Mouse (Mus musculus) liver, postnatal 0 days (tissue): ENCODE results near the gene 4931409K22Rik. TPM values are rescaled to one million over a fixed set of nuclear protein-coding genes. Genes with fewer than 3 reads are reported as not detected.

Experiments
- ATAC-seq: fragments of 200-750 bp; cut with Nextera tagmentation; 2 replicates; pipeline ENCODE4 v1.8.0; 2017; ENCODE audit warnings: mild to moderate bottlenecking, moderate library complexity
- DNase-seq: peaks from one replicate; pipeline ENCODE4 v3.0.0-alpha.2; 2016
- H3K27ac ChIP-seq: fragments of 300-500 bp; sonication (generic); 2 replicates; pipeline ENCODE4 v1.5.1; 2014; ENCODE audit warnings: antibody characterized with exemption, moderate library complexity, mild to moderate bottlenecking, low read depth
- H3K27me3 ChIP-seq: fragments of 300-500 bp; sonication (generic); 2 replicates; pipeline ENCODE4 v1.6.1; 2014; ENCODE audit warnings: low read length, control low read depth, mixed read lengths; ENCODE audit not compliant: insufficient read depth
- H3K36me3 ChIP-seq: fragments of 300-500 bp; sonication (generic); replicated peaks from 2 replicates; pipeline ENCODE4 v1.6.1; 2014; ENCODE audit warnings: mild to moderate bottlenecking, control low read depth, low read length, moderate library complexity, mixed read lengths; ENCODE audit not compliant: insufficient read depth
- H3K4me1 ChIP-seq: fragments of 300-500 bp; sonication (generic); 2 replicates; pipeline ENCODE4 v1.6.1; 2014; ENCODE audit warnings: antibody characterized with exemption, mild to moderate bottlenecking, control low read depth; ENCODE audit not compliant: insufficient read depth
- H3K4me2 ChIP-seq: fragments of 300-500 bp; sonication (generic); 2 replicates; pipeline ENCODE4 v1.6.1; 2014; ENCODE audit warnings: low read depth, mild to moderate bottlenecking, low read length, moderate library complexity, mixed read lengths
- H3K4me3 ChIP-seq: fragments of 300-500 bp; sonication (generic); 2 replicates; pipeline ENCODE4 v1.5.1; 2014; ENCODE audit warnings: low read depth, low read length
- H3K9ac ChIP-seq: fragments of 300-500 bp; sonication (generic); replicated peaks from 2 replicates; pipeline ENCODE4 v1.6.1; 2014; ENCODE audit warnings: mild to moderate bottlenecking, moderate library complexity
- H3K9me3 ChIP-seq: fragments of 300-500 bp; sonication (generic); 2 replicates; pipeline ENCODE4 v1.6.1; 2016; ENCODE audit warnings: mild to moderate bottlenecking, control low read depth, low read length, mixed read lengths
- CTCF ChIP-seq: sonication (generic); IDR thresholded peaks from 2 replicates; pipeline ENCODE4 v1.5.1; 2016; ENCODE audit warnings: antibody characterized with exemption, low read depth
- EP300 ChIP-seq: IDR thresholded peaks from 2 replicates; pipeline ENCODE4 v1.6.1; 2016; ENCODE audit warnings: antibody characterized with exemption, low read depth, mild to moderate bottlenecking
- WGBS: fragments of 180-500 bp; shearing (Covaris S2); extraction: QIAGEN DNeasy Blood & Tissue Kit; methylation state at CpG from one replicate; pipeline ENCODE4 v1.1.7; 2014; ENCODE audit not compliant: insufficient replicate concordance; 5-methylcytosine and 5-hydroxymethylcytosine counted together
- polyA plus RNA-seq: library from polyadenylated mRNA; unstranded; fragments of >200 nt; fragmentation: Nextera tagmentation; extraction: Ambion mirVana; gene quantifications from 2 replicates; pipeline ENCODE4 v1.2.1, GENCODE M21; 2015

The 4931409K22Rik gene
- polyA plus RNA-seq, 1 experiment from 2014 or later, result not detected

DNA sequence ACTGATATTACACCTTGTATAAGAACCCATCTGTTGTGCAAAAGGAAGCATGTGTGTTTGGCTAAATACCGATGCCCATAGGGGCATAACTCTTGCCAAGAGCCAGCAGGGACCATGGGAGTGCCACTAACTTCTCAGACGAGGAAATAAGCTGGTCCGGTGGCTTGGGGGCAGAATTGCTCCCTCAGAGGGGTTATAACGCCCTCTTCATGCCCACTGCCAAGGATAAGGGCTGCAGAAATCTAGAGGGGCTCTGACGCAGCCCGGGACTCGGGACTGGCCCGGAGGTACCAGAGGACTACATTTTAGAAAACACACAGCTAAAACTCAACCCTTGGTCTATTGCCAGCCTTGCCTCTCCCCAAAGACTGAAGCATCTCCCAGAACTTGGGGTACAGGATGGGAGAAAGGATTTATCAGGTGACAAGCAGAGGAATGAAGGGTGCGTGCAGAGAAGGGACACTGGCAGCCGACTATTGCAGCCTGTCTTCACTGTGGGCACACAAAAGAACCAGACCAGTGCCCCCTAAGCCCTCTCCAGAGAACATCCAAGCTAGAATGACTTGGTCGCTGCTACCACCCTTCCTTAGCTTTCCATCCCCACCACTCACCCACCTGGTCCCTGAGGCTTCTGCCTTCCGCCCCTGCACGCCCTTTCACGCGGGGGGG lies 41.4 kb upstream of the 4931409K22Rik start:
- ATAC-seq, result no peak; the same call in 1 of the 2 replicates

DNA sequence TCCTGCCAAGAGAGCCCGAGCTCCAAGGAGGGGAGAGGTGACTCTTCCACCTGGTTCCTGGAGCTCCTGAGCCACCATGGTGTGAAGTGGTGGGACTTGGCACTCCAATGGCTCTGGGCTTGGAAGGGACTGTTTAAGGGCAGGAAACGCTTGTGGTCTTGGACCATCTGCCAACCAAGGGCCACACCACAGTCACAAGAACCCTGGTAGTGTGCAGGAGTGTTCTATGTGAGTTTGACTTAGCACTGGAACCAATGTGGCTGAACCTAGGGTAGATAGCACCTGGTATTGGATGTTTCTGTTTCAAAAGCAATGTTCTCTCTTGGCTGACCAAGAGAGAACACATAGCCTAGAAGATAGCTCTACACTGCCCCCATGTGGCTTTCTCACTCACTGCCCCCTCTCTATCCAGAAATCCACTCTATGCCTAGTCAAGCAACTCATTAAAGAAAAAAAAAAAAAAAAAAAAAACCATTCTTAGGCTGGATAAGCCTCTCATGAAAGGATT lies 40.7 kb upstream of the 4931409K22Rik start:
- peak; percentile 68 for ATAC-seq
- Histone ChIP-seq H3K27me3 (peaks cover 47% of the 10 kb centered on the region), H3K4me2 (peak overlapping the region; percentile 52), H3K9ac (no peak overlapping the region), H3K36me3 (0 out of 2 replicates have a peak, but pooled peaks cover 3% of the 10 kb centered on the region), H3K4me3 (no peak overlapping the region), H3K4me1 (peaks cover 18% of the 10 kb centered on the region), H3K9me3 (no peaks in the 10 kb centered on the region), H3K27ac (no peak overlapping the region)
- TF ChIP-seq CTCF, result peak; percentile 77
- TF ChIP-seq EP300, result no peak
- 58% methylated on average over 2 of the region's 2 CpGs for WGBS
- peak; percentile 79 for DNase-seq

More for the DNA sequence above, 41.4 kb upstream of the 4931409K22Rik start:
- Histone ChIP-seq H3K4me1 (peaks cover 19% of the 10 kb centered on the region), H3K9ac (no peak overlapping the region), H3K27ac (no peak overlapping the region), H3K27me3 (peaks cover 55% of the 10 kb centered on the region), H3K9me3 (no peaks in the 10 kb centered on the region), H3K36me3 (0 out of 2 replicates have a peak, but pooled peaks cover 3% of the 10 kb centered on the region), H3K4me2 (peak overlapping the region; percentile 68), H3K4me3 (peak overlapping the region; percentile 37)
- DNase-seq, result no peak
- 26% methylated on average over 15 of the region's 15 CpGs for WGBS
- no peak for TF ChIP-seq EP300

DNA sequence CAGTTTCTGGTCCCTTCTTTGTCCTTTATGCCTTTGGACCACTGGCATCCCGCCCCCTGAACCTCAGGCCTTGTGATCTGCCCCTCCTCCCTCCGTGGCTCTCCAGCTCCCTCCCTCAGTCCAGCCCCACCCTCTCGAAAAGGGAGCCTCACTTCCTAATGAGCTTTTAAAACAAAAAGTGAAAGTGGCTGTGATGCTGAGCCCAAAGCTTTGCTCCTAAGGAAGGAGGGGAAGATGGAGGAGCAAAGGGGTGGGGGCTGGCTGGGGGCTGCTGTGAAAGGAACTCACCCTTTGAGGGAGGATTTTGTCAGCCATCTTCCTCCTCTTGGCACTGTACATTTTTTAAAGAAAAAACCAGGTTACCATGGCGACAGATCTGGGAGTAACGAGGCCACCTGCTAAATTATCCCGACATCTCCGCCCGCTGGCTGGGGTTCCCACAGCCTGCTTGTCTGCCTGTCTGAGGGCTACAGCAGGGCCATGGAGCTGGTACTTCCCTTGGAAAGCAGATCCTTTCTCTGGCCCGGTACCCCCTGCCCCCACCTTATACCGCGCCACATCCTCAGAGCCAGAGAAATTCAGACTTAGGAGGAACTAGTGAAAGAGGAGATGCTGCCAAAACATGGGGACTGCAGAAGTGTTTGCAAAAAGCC lies 40.0 kb upstream of the 4931409K22Rik start:
- Histone ChIP-seq H3K9ac (no peak overlapping the region), H3K36me3 (0 out of 2 replicates have a peak, but pooled peaks cover 3% of the 10 kb centered on the region), H3K4me2 (peak overlapping the region; percentile 52), H3K27me3 (peaks cover 41% of the 10 kb centered on the region), H3K27ac (no peak overlapping the region), H3K9me3 (no peaks in the 10 kb centered on the region), H3K4me3 (0 out of 2 replicates have a peak overlapping the region, but pooled peaks have one; percentile 5), H3K4me1 (peaks cover 22% of the 10 kb centered on the region)
- TF ChIP-seq EP300 (no peak), CTCF (no peak)
- DNase-seq (no peak), ATAC-seq (no peak)
- 28% methylated on average over 11 of the region's 11 CpGs for WGBS

DNA sequence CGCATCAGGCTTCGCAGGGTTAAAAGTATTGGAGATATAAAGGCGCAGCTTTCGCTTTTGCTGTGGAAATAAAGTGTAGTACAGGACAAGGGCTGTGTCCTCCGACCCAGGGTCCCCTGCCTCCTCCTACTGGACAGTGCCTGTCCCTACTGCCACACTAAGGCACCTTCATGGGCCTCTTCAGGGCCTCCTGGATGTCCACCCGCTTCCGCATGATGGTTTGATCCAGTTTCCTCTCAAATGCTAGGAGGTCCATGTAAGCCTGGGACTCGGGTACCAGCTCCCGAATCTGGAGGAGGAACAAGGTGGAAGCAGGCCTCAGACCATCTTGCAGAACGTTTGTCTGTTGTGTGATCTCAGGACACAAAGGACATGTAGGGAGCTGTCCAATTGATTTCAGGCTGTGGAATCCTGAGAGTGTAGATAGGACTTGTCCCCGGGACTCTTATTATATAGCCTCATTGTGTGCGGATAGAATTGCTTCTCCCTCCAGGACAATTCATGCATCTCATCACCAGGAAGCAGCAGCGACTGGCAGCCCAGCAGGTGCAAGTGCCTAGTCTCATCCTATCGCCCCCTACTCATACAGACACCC lies 39.3 kb upstream of the 4931409K22Rik start:
- peaks cover 33% of the 10 kb centered on the region for H3K27me3 ChIP-seq
- no peaks in the 10 kb centered on the region for H3K9me3 ChIP-seq
- H3K36me3 ChIP-seq, result 0 out of 2 replicates have a peak, but pooled peaks cover 3% of the 10 kb centered on the region
- no peak overlapping the region for H3K4me3 ChIP-seq
- no peak overlapping the region for H3K27ac ChIP-seq
- no peak overlapping the region; the same call in 1 of the 2 replicates for H3K4me2 ChIP-seq
- TF ChIP-seq EP300 (no peak), CTCF (0 out of 2 replicates have a peak, but pooled peaks have one; percentile 2)
- WGBS, result 77% methylated on average over 14 of the region's 14 CpGs
- ATAC-seq, result no peak
- H3K9ac ChIP-seq, result no peak overlapping the region
- no peak for DNase-seq
- peaks cover 24% of the 10 kb centered on the region for H3K4me1 ChIP-seq

DNA sequence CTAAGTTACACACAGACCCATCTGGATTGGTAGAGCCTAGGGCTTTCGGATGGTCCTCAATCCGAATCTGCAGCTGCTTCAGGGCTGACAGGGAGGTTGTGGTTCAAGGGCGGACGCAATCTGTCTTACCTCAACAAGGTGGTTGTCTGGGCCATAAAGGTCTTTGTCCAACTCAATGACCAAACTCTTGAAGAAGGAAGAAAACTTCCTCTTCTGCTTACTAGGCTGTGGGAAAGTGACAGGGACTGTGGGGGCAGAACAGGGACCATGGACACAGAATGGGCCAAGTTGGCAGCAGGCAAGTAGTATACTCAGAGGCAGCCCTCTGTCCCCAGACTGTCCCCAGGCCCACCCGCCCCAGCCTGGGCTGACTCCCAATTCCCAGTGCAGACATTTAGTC lies 38.7 kb upstream of the 4931409K22Rik start:
- WGBS, result 83% methylated on average over 5 of the region's 5 CpGs

DNA sequence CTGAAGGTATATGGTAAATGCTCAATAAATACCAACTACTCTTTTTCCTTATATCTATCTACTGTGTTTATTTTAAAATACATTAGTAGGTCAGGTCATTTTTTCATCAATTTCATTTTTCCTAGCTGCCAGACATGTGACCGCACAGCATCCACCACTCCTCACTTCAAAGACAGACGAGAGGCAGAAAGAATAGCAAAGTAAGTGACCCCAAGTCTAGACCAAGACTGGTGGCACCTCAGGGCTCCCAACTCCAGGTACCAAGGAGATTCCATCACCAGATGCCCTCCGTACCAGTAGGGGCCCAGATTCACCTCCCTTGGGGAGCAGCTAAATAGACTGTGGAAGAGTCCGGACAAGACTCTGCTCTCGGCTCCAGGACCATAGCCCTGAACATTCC lies 37.7 kb upstream of the 4931409K22Rik start:
- H3K27me3 ChIP-seq, result peaks cover 19% of the 10 kb centered on the region
- H3K9ac ChIP-seq, result no peak overlapping the region
- no peak for DNase-seq
- 84% methylated on average over 5 of the region's 5 CpGs for WGBS
- no peak overlapping the region for H3K4me2 ChIP-seq
- peaks cover 6% of the 10 kb centered on the region for H3K36me3 ChIP-seq
- H3K27ac ChIP-seq, result no peak overlapping the region
- H3K4me1 ChIP-seq, result peaks cover 24% of the 10 kb centered on the region
- no peak for ATAC-seq
- no peaks in the 10 kb centered on the region for H3K9me3 ChIP-seq
- H3K4me3 ChIP-seq, result no peak overlapping the region
- TF ChIP-seq EP300 (no peak), CTCF (no peak)

More for the DNA sequence above, 38.7 kb upstream of the 4931409K22Rik start:
- Histone ChIP-seq H3K4me1 (peaks cover 24% of the 10 kb centered on the region), H3K9me3 (no peaks in the 10 kb centered on the region), H3K36me3 (0 out of 2 replicates have a peak, but pooled peaks cover 3% of the 10 kb centered on the region), H3K4me2 (no peak overlapping the region), H3K27ac (no peak overlapping the region), H3K27me3 (peaks cover 27% of the 10 kb centered on the region), H3K4me3 (no peak overlapping the region), H3K9ac (no peak overlapping the region)
- DNase-seq (no peak), ATAC-seq (no peak)
- TF ChIP-seq CTCF, result no peak
- TF ChIP-seq EP300, result no peak
